Mouse (Mus musculus): ENCODE results near the gene Tmem54. TPM values are rescaled to one million over a fixed set of nuclear protein-coding genes. Genes with fewer than 3 reads are reported as not detected.

Gene Tmem54
- polyA plus RNA-seq, 1 experiment: 0.18 TPM

GRCm38 (mm10) chr4:129112231-129112630 is 6.9 kb downstream of the Tmem54 start:
- H3K27me3 ChIP-seq (ENCODE audit: control insufficient read depth, insufficient read depth, insufficient read length): peaks cover 21% of the 10 kb centered on the region
- no peak overlapping the region for H3K4me3 ChIP-seq (ENCODE audit: insufficient read depth, poor library complexity, severe bottlenecking)
- TF ChIP-seq MAX (IDR thresholded peaks at IDR 0.05): no peak
- TF ChIP-seq CTCF (IDR thresholded peaks at IDR 0.05; ENCODE audit: control insufficient read depth, insufficient read depth, insufficient read length): no peak
- no peak for TF ChIP-seq USF1 (IDR thresholded peaks at IDR 0.05; ENCODE audit: low read depth)
- no peak for TF ChIP-seq FOSL1 (IDR thresholded peaks at IDR 0.05; ENCODE audit: insufficient read depth, low read length, poor library complexity, severe bottlenecking)
- no peak for TF ChIP-seq CEBPB (IDR thresholded peaks at IDR 0.05; ENCODE audit: low read depth)
- TF ChIP-seq MYOD1 (IDR thresholded peaks at IDR 0.05; ENCODE audit: control insufficient read depth, insufficient read length, low read depth): no peak
- no peak for TF ChIP-seq MYOG (IDR thresholded peaks at IDR 0.05; ENCODE audit: control insufficient read depth, extremely low read depth, insufficient read length)

GRCm38 (mm10) chr4:129113083-129113988 is 8.0 kb downstream of the Tmem54 start:
- H3K4me3 ChIP-seq (ENCODE audit: insufficient read depth, poor library complexity, severe bottlenecking): no peak overlapping the region
- no peaks in the 10 kb centered on the region for H3K36me3 ChIP-seq (ENCODE audit: control insufficient read depth, insufficient read depth)
- no peaks in the 10 kb centered on the region for H3K79me3 ChIP-seq (ENCODE audit: low read depth)
- no peaks in the 10 kb centered on the region for H3K79me2 ChIP-seq (ENCODE audit: control insufficient read depth, insufficient read depth)
- H3ac ChIP-seq (ENCODE audit: control insufficient read depth, insufficient read length, low read depth): no peak overlapping the region
- TF ChIP-seq CTCF (IDR thresholded peaks at IDR 0.05; ENCODE audit: control insufficient read depth, insufficient read depth, insufficient read length) (peak; percentile 96), MYOG (IDR thresholded peaks at IDR 0.05; ENCODE audit: control insufficient read depth, extremely low read depth, insufficient read length) (no peak), MYOD1 (IDR thresholded peaks at IDR 0.05; ENCODE audit: control insufficient read depth, insufficient read length, low read depth) (peak; percentile 71), CEBPB (IDR thresholded peaks at IDR 0.05; ENCODE audit: low read depth) (no peak), FOSL1 (IDR thresholded peaks at IDR 0.05; ENCODE audit: insufficient read depth, low read length, poor library complexity, severe bottlenecking) (no peak), MAX (IDR thresholded peaks at IDR 0.05) (peak; percentile 78)
- peaks cover 31% of the 10 kb centered on the region for H3K27me3 ChIP-seq (ENCODE audit: control insufficient read depth, insufficient read depth, insufficient read length)

More at GRCm38 (mm10) chr4:129112231-129112630, 6.9 kb downstream of the Tmem54 start:
- Histone ChIP-seq H3K79me2 (ENCODE audit: control insufficient read depth, insufficient read depth) (no peaks in the 10 kb centered on the region), H3ac (ENCODE audit: control insufficient read depth, insufficient read length, low read depth) (no peak overlapping the region), H3K79me3 (ENCODE audit: low read depth) (no peaks in the 10 kb centered on the region), H3K36me3 (ENCODE audit: control insufficient read depth, insufficient read depth) (no peaks in the 10 kb centered on the region)

DNA sequence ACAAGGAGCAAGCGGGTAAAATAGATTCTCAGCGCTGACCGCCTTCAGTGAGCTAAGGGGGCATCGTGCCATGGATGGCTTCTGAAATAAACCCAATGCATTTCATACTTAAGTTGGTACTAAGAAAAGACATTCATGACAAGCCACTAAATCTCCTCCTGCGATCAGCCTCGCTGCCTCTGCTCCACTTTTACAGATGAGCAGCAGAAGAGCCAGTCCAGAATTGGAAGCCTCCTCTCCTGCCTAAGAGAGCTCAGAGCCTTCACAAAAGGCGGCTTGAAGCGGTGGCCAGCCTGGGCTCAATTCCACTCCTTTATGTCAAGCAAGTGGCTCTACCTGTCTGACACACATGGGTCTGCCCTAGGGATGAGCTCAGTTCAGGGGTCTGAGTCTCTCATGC is 11.4 kb downstream of the Tmem54 start:
- H3K4me3 ChIP-seq (ENCODE audit: insufficient read depth, poor library complexity, severe bottlenecking): no peak overlapping the region
- H3K36me3 ChIP-seq (ENCODE audit: control insufficient read depth, insufficient read depth): no peaks in the 10 kb centered on the region
- H3K27me3 ChIP-seq (ENCODE audit: control insufficient read depth, insufficient read depth, insufficient read length): peaks cover 62% of the 10 kb centered on the region
- H3K79me2 ChIP-seq (ENCODE audit: control insufficient read depth, insufficient read depth): no peaks in the 10 kb centered on the region
- TF ChIP-seq CEBPB (IDR thresholded peaks at IDR 0.05; ENCODE audit: low read depth): no peak
- no peak for TF ChIP-seq MYOD1 (IDR thresholded peaks at IDR 0.05; ENCODE audit: control insufficient read depth, insufficient read length, low read depth)
- no peak for TF ChIP-seq USF1 (IDR thresholded peaks at IDR 0.05; ENCODE audit: low read depth)
- TF ChIP-seq FOSL1 (IDR thresholded peaks at IDR 0.05; ENCODE audit: insufficient read depth, low read length, poor library complexity, severe bottlenecking): no peak
- TF ChIP-seq MYOG (IDR thresholded peaks at IDR 0.05; ENCODE audit: control insufficient read depth, extremely low read depth, insufficient read length): no peak
- TF ChIP-seq CTCF (IDR thresholded peaks at IDR 0.05; ENCODE audit: control insufficient read depth, insufficient read depth, insufficient read length): no peak
- no peak for TF ChIP-seq MAX (IDR thresholded peaks at IDR 0.05)
- H3ac ChIP-seq (ENCODE audit: control insufficient read depth, insufficient read length, low read depth): no peak overlapping the region
- no peaks in the 10 kb centered on the region for H3K79me3 ChIP-seq (ENCODE audit: low read depth)

- no peak overlapping the region for H3K4me3 ChIP-seq (ENCODE audit: insufficient read depth, poor library complexity, severe bottlenecking)
- peaks cover 74% of the 10 kb centered on the region for H3K27me3 ChIP-seq (ENCODE audit: control insufficient read depth, insufficient read depth, insufficient read length)
- no peak overlapping the region for H3ac ChIP-seq (ENCODE audit: control insufficient read depth, insufficient read length, low read depth)
- H3K36me3 ChIP-seq (ENCODE audit: control insufficient read depth, insufficient read depth): no peaks in the 10 kb centered on the region
- H3K79me3 ChIP-seq (ENCODE audit: low read depth): no peaks in the 10 kb centered on the region
- no peaks in the 10 kb centered on the region for H3K79me2 ChIP-seq (ENCODE audit: control insufficient read depth, insufficient read depth)
- no peak for TF ChIP-seq MYOD1 (IDR thresholded peaks at IDR 0.05; ENCODE audit: control insufficient read depth, insufficient read length, low read depth)
- no peak for TF ChIP-seq CEBPB (IDR thresholded peaks at IDR 0.05; ENCODE audit: low read depth)
- no peak for TF ChIP-seq MYOG (IDR thresholded peaks at IDR 0.05; ENCODE audit: control insufficient read depth, extremely low read depth, insufficient read length)
- no peak for TF ChIP-seq FOSL1 (IDR thresholded peaks at IDR 0.05; ENCODE audit: insufficient read depth, low read length, poor library complexity, severe bottlenecking)
- no peak for TF ChIP-seq CTCF (IDR thresholded peaks at IDR 0.05; ENCODE audit: control insufficient read depth, insufficient read depth, insufficient read length)
- TF ChIP-seq USF1 (IDR thresholded peaks at IDR 0.05; ENCODE audit: low read depth): no peak
- no peak for TF ChIP-seq MAX (IDR thresholded peaks at IDR 0.05)
These were observed 12.6 kb downstream of the Tmem54 start for GRCm38 (mm10) chr4:129117720-129118510.

DNA sequence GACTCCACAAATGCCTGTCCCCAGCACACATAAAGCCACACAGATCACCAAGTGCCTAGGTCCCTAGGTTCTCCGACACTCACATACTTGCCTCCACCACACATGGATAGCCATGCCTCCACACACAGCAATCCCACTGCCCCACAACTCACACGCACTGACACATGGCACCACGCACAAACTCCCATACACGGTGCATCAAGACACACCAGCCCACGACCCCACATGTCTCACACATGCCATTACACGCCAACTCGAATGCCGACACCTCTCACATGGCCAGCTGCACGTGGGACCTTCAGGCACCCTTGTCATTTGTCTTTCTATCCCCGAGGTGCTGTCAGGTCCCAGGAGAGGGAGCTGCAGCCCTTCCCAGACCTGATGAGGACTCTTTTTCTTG is 14.4 kb downstream of the Tmem54 start:
- Histone ChIP-seq H3K27me3 (ENCODE audit: control insufficient read depth, insufficient read depth, insufficient read length) (peaks cover 68% of the 10 kb centered on the region), H3K79me2 (ENCODE audit: control insufficient read depth, insufficient read depth) (no peaks in the 10 kb centered on the region), H3ac (ENCODE audit: control insufficient read depth, insufficient read length, low read depth) (no peak overlapping the region), H3K79me3 (ENCODE audit: low read depth) (no peaks in the 10 kb centered on the region), H3K36me3 (ENCODE audit: control insufficient read depth, insufficient read depth) (no peaks in the 10 kb centered on the region), H3K4me3 (ENCODE audit: insufficient read depth, poor library complexity, severe bottlenecking) (no peak overlapping the region)
- no peak for TF ChIP-seq USF1 (IDR thresholded peaks at IDR 0.05; ENCODE audit: low read depth)
- no peak for TF ChIP-seq MYOG (IDR thresholded peaks at IDR 0.05; ENCODE audit: control insufficient read depth, extremely low read depth, insufficient read length)
- TF ChIP-seq CEBPB (IDR thresholded peaks at IDR 0.05; ENCODE audit: low read depth): no peak
- no peak for TF ChIP-seq MAX (IDR thresholded peaks at IDR 0.05)
- TF ChIP-seq FOSL1 (IDR thresholded peaks at IDR 0.05; ENCODE audit: insufficient read depth, low read length, poor library complexity, severe bottlenecking): no peak
- TF ChIP-seq CTCF (IDR thresholded peaks at IDR 0.05; ENCODE audit: control insufficient read depth, insufficient read depth, insufficient read length): no peak
- TF ChIP-seq MYOD1 (IDR thresholded peaks at IDR 0.05; ENCODE audit: control insufficient read depth, insufficient read length, low read depth): no peak
